Mouse (Mus musculus) adrenal gland, postnatal 36 days (tissue): ENCODE data around the gene Crocc. TPM values are rescaled to one million over a fixed set of nuclear protein-coding genes. Genes with fewer than 3 reads are reported as not detected.
A peak's percentile ranks its signal among the peaks of the same experiment; 100 is the strongest.

ENCODE experiments used
- DNase-seq, 2 experiments: peaks; one replicate each; pipeline ENCODE4 v3.0.0; 2021; ENCODE audit warnings: mixed read lengths in 1 of 2
- long read RNA-seq, 2 experiments: library from polyadenylated mRNA; stranded (forward); transcript quantifications; one replicate each; pipeline ENCODE4 v2.0.0; 2021; ENCODE audit warnings: borderline sequencing depth in 2 of 2
- total RNA-seq, 2 experiments: library from RNA; stranded (reverse); gene quantifications; 2 replicates each; pipeline ENCODE4 v1.2.3; 2021

Crocc gene
- total RNA-seq = 1 to 10 TPM; 5.5 to 5.8 TPM
- long read RNA-seq, experiment 1, partial matches to known transcripts = 1 of 2 reads
- long read RNA-seq, experiment 1, other reads (novel, unspliced or antisense) = 1 of 2 reads
- long read RNA-seq, experiment 2, partial matches to known transcripts = 1 of 2 reads
- long read RNA-seq, experiment 2, other reads (novel, unspliced or antisense) = 1 of 2 reads

GRCm38 (mm10) chr4:141060426-141061301 lies at the start of gene Crocc:
TSS of gene Crocc (minus strand) at chr4:141060550.
- peak; percentile 100 for DNase-seq

GRCm38 (mm10) chr4:141108196-141108732 lies 47.9 kb upstream of the Crocc start:
- no peak for DNase-seq

GRCm38 (mm10) chr4:141106526-141107183 lies 46.3 kb upstream of the Crocc start:
- DNase-seq = no peak

GRCm38 (mm10) chr4:141101855-141102254 lies 41.5 kb upstream of the Crocc start:
- peak in 1 of 2 experiments; percentile 40 for DNase-seq

- no peak for DNase-seq
Observed at GRCm38 (mm10) chr4:141101291-141101690, 40.9 kb upstream of the Crocc start.

- no peak for DNase-seq
Observed at GRCm38 (mm10) chr4:141099956-141100355, 39.6 kb upstream of the Crocc start.

GRCm38 (mm10) chr4:141098935-141099334 lies 38.6 kb upstream of the Crocc start:
- DNase-seq = no peak

- DNase-seq = no peak
Observed at GRCm38 (mm10) chr4:141096710-141097109, 36.4 kb upstream of the Crocc start.

- peak; percentile 48 to 73 for DNase-seq
Observed at GRCm38 (mm10) chr4:141095016-141095415, 34.7 kb upstream of the Crocc start.

- no peak for DNase-seq
Observed at GRCm38 (mm10) chr4:141088714-141089113, 28.4 kb upstream of the Crocc start.

GRCm38 (mm10) chr4:141088033-141088432 lies 27.7 kb upstream of the Crocc start, which contains the start of gene Spata21:
TSS of gene Spata21 (plus strand) at chr4:141088333.
- no peak for DNase-seq

- DNase-seq = no peak
Observed at GRCm38 (mm10) chr4:141086862-141087261, 26.5 kb upstream of the Crocc start.

GRCm38 (mm10) chr4:141078510-141079137 lies 18.3 kb upstream of the Crocc start:
- no peak for DNase-seq

GRCm38 (mm10) chr4:141077681-141078509 lies 17.5 kb upstream of the Crocc start, which contains the start of gene Necap2:
TSS of gene Necap2 (minus strand) at chr4:141078357.
- peak; percentile 95 to 97 for DNase-seq

GRCm38 (mm10) chr4:141076761-141077506 lies 16.6 kb upstream of the Crocc start:
- no peak for DNase-seq

GRCm38 (mm10) chr4:141074109-141074508 lies 13.8 kb upstream of the Crocc start:
- DNase-seq = no peak

- DNase-seq = peak; percentile 69 to 73
Observed at GRCm38 (mm10) chr4:141073661-141074060, 13.3 kb upstream of the Crocc start.

GRCm38 (mm10) chr4:141072502-141072901 lies 12.2 kb upstream of the Crocc start:
- DNase-seq = no peak

- peak; percentile 33 to 61 for DNase-seq
Observed at GRCm38 (mm10) chr4:141069731-141070130, 9.4 kb upstream of the Crocc start.

GRCm38 (mm10) chr4:141068655-141069054 lies 8.3 kb upstream of the Crocc start:
- no peak for DNase-seq
